Mouse (Mus musculus): ENCODE results near the gene Gm21149. TPM values are rescaled to one million over a fixed set of nuclear protein-coding genes. Genes with fewer than 3 reads are reported as not detected.

Gene Gm21149
- polyA plus RNA-seq, 1 experiment from 2014 or later = not detected

Other genes starting within 250 kb of the Gm21149 start
- not detected in 2 replicates for gene Gm21190, start 52.7 kb upstream of the Gm21149 start, polyA plus RNA-seq (2016; fragmentation: Nextera tagmentation; extraction: Ambion mirVana)
- not detected in 2 replicates for gene Gm21083, start 100.8 kb upstream of the Gm21149 start, polyA plus RNA-seq (2016; fragmentation: Nextera tagmentation; extraction: Ambion mirVana)
- not detected in 2 replicates for gene Speer4d, start 142.5 kb upstream of the Gm21149 start, polyA plus RNA-seq (2016; fragmentation: Nextera tagmentation; extraction: Ambion mirVana)
- not detected in 2 replicates for gene 4930572O03Rik, start 180.5 kb upstream of the Gm21149 start, polyA plus RNA-seq (2016; fragmentation: Nextera tagmentation; extraction: Ambion mirVana)
- not detected in 2 replicates for gene Speer4c, start 237.7 kb upstream of the Gm21149 start, polyA plus RNA-seq (2016; fragmentation: Nextera tagmentation; extraction: Ambion mirVana)